Mouse (Mus musculus): Measurements from ENCODE around the gene Unc5cl.

- TF ChIP-seq GATA1 (IDR thresholded peaks at IDR 0.05; ENCODE audit: low read length) (no peak), TAL1 (IDR thresholded peaks at IDR 0.05; ENCODE audit: low read length) (no peak)
Observed at GRCm38 (mm10) chr17:48419571-48419970, 35.1 kb upstream of the Unc5cl start.

Data from erythroblast, embryonic 14.5 days (primary cell).